Mouse (Mus musculus) heart, postnatal 4 days (tissue): ENCODE measurements at regions not wholly inside any gene's neighbourhood (a gene's known extent, or its start where the extent isn't known, plus 50 kb on each side); places are given as distances from the start of the nearest gene placed in this dataset.

Experiments used
- DNase-seq: peaks from one replicate; pipeline ENCODE4 v3.0.0; 2021

DNA sequence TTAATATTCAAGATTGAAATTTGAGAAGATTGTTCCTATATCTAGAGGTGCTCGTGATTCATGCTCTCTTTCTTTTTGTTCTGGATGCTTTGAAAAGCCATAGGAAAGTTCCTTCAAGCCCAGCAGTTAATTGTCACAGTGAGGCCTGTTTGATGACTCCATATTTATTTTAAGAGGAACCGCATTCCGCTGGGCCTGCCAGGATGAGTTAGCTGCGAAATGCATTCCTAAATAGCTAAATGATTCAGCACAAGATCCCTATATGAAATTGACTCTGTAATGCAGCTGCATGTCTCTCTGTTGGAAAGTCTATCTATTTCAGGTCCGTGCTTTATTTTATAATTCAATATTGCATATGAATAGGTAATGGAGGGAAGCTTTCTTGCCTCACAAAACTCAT is 511.9 kb upstream of the Adgra3 start:
- no peak for DNase-seq

DNA sequence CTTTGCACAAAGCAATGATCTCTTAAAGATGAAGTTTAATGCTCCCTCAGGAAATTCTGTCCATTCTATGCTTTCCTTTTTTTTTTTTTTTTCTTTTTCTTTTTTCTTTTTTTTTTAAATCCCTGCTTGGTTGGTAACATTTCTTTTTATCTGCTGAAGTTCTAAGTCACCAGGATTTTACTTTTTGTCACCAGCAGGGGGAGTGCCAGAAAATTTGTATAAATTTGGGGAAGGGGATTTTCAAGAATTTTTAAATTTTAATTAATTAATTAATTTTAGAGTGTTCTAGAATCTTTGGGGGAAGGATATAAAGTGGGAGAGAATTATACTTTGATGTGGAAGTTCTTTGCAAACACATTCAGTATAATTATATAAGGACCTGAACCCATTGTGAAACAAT is 492.3 kb upstream of the Adgra3 start:
- no peak for DNase-seq

DNA sequence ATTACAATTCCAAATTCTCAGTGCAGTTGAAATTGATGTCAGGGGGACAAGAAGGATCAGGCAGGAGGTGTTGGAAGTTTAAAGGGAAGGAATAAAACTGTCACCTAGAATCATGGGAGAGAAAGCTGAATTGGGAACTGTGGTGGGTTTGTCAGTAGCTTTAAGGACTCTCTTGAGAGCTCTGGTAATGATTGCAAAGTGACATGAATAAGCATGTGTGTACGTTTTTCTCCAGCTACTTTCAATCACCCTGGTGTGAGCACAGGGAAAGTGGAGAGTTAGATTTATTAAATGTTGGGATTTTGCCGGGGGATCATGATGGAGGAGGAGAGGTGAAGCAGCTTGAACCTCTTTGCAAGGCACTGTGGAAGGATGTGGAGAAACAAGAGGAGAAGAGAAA is 453.7 kb upstream of the Adgra3 start:
- no peak for DNase-seq

DNA sequence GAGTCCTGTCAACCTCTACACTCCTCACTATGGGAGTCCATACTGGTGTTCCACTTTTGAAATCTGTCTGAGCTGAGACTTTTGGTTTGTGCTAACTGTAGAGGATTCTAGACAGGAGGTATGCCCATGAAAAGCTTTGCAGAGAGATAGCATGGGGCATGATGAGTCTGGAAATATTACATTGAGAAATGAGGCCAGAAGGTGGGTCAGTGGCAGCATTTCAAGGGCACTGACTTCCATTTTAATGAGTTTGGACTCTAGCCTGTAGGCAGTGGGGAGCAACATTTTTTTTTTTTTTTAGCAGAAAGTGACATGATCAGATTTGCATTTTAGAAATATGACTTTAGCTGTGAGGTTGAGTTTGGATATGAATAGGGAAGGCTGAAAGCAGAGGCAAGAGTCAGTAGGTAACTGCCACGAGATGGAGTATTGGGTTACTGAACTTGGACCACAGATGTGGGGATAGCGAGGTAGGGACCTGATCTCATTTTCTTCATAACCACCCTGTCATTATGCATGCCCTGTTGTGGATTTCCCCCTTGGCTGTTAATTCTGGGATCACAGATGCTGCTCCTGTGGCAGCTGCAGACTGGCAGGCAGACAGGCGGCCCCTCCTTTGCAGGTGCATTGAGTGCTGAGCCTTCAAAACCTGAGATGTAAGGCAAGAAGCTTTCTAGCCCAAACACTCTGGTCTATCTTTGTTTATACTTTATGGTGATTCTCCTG is 451.1 kb upstream of the Adgra3 start:
- no peak for DNase-seq

DNA sequence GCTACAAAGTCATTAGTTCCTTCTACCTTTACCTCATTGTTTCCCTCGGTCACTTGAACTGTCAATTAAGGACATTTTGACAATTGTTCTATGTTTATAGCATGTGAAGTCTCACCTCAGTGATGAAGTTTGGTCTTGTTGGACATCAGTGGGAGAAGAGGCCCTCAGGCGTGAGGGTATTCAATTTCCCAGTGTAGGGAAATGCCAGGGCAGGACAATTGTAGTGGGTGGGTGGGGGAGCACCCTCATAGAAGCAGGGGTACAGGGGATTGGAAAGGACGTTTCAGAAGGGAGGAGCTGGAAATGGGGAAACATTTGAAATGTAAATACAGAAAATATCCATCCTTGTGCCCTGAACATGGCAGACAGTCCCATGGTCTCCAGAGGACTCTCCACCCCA is 431.4 kb upstream of the Adgra3 start:
- DNase-seq = no peak

DNA sequence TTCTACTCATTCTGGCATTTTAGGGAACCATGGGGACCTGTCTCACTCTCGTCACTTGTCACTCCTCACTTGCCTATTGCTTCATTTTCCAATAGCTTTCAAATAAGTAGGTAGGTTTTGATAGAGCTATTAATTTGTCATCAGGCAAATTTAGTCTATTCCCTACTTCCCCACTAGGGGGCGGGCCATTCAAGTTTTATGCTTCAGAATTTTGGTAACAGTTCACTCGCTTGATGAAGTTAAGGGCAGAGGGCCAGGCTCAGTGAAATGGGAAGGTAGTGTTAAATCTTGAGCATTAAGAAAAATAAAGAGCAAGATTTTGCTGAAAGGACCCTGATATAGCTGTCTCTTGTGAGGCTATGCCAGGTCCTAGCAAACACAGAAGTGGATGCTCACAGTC is 418.2 kb upstream of the Adgra3 start:
- DNase-seq = peak; percentile 61

DNA sequence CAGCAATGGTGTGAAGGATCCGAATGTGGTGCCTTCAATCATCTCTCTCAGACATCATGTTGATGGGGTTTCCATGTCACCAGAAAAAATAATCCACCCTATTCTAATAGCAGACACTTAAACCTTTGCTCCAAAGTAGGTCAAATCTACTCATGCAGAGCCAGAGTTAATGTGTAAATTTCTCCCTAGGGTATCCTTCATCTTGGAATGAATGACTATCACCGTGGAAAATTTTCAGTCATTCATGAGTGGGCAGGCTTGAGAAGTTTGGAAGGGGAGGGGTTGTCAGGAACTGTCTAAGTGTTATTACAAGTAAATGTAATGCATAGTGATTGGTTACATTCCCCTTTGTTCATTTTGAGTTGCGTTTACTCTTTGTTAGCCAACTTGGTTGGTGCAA is 402.7 kb upstream of the Adgra3 start:
- no peak for DNase-seq

DNA sequence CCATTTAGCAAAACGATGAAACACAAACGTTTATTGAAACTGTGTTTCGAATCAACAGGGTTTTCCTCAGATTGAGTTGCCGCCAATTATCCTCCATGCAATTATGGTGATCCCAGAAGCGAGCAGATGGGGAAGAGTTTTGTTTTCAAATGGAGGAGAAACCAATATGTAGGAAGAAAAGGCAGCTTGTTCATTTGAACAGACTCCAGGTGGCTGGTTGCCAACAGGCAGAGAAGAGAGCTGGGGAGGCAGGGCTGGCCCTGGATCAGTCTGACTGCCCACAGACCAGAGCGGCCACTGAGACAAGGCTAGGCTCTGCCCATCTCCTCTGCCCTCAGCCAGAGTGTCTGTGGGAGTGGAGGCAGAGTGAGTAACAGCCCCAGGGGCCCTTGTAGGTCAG is 398.8 kb upstream of the Adgra3 start:
- DNase-seq = peak; percentile 7

DNA sequence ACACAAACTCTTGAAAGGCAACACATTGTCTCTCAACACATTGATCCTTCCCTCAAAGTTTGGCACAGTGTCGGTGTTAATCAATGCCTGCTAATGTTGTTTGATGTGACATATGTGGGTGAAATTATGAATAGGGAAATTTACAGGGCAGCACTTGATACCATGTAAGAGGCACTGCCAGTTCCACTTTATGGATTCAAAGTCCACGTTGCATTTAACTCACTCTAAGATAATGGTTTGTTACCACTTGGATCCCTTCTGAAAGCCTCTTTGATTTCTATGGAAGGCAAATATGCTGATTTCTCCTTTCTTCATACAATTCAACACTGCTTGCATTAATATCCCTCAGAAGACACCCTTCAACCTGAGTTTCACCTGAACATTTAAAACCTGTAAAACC is 395.6 kb upstream of the Adgra3 start:
- DNase-seq = no peak

DNA sequence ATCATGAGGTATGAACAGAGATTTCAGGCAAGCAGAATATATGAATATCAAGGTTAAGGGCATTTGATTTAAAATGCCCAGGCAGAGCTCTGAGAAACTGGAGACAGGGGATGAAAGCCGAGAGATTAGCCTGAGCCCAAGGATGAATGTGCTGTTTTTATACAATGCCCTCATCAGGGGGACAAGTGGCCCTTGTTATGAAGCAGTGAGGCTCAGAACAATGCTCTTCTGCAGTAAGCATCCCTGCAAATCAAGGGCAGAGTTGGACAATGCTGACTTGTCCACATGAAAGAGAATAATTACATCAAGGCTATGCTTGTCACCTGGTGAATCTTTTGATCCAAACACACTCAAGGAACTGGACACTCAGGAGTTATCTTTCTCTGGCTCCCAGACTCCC is 348.1 kb upstream of the Adgra3 start:
- no peak for DNase-seq

DNA sequence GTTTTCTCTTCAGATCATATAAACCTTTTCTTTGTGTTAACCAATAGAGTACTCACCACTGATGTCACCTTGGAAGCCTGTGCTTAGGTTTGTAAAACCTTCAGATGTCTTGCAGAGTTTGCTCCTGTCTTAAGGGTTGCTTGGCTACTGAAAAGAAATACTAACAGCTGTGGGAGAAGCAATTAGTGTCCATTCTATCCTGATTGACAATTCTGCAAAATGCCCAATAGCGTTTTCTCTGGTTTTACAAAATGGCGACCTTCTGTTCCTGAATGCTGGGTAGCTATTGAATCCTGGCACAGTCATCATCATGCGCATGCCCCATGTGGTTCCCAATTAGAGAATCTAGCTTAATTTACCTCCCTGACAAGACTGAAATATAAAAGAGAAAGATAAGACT is 347.7 kb upstream of the Adgra3 start:
- no peak for DNase-seq
